In genomic region chr12:98481460-98481859, GRCm38 (mm10) we compare ENCODE assay signal across 14 mouse cellular contexts.
DNase-seq lines count a peak whose midpoint lies in the region; ATAC-seq lines count a peak whose summit lies in the region.
"Had no signal": no experiment of that assay in that cellular context is flagged by ENCODE, and none has a peak within 500 bp of the region (broad histone marks: within the 10 kb centered on the region; RNA-seq: fewer than 3 reads in every experiment).

No protein-coding gene starts in this region.

- H3K9ac ChIP-seq in neural tube, embryonic 13.5 days = no peak overlapping the region
- no peak overlapping the region for H3K9ac ChIP-seq in forebrain, embryonic 15.5 days (replicated peaks)
- H3K9ac ChIP-seq in midbrain, embryonic 13.5 days (replicated peaks) = no peak overlapping the region
- H3K9ac ChIP-seq in kidney, embryonic 14.5 days (ENCODE audit: low read depth, low read length) = no peak overlapping the region
- H3K9ac ChIP-seq: embryonic facial prominence, embryonic 15.5 days; heart, embryonic 12.5 days; liver, embryonic 14.5 days; stomach, embryonic 15.5 days had no signal

- no peak for DNase-seq in neural tube, embryonic 10.5 days (ENCODE audit: extremely low spot score, low spot score)
- DNase-seq in cerebellum, adult 18-20 months = peak; percentile 62 to 76
- no peak for DNase-seq in heart, postnatal 10 days
- no peak for DNase-seq in heart, adult 9 months (ENCODE audit: low spot score in 2 of 2)
- DNase-seq: lung, postnatal 4 days; thymus, postnatal 4 days had no signal

- ATAC-seq in neural tube, embryonic 13.5 days (ENCODE audit: low read depth) = 0 out of 2 replicates have a peak, but pooled peaks have one; percentile 27
- ATAC-seq in forebrain, embryonic 15.5 days (replicated peaks) = peak; percentile 48; the same call in 1 of the 2 replicates
- peak; percentile 63 for ATAC-seq in midbrain, embryonic 13.5 days
- ATAC-seq in kidney, embryonic 14.5 days (ENCODE audit: low FRiP score, low TSS enrichment) = no peak

- 57% methylated on average over 2 of the region's 2 CpGs for WGBS in neural tube, embryonic 13.5 days
- 30% methylated on average over 2 of the region's 2 CpGs for WGBS in forebrain, embryonic 15.5 days
- 46% methylated on average over 2 of the region's 2 CpGs for WGBS in midbrain, embryonic 13.5 days
- 60% methylated on average over 2 of the region's 2 CpGs for WGBS in kidney, embryonic 14.5 days

- no peak overlapping the region for H3K4me2 ChIP-seq in neural tube, embryonic 13.5 days
- no peak overlapping the region for H3K4me2 ChIP-seq in forebrain, embryonic 15.5 days (replicated peaks)
- H3K4me2 ChIP-seq in midbrain, embryonic 13.5 days (replicated peaks) = no peak overlapping the region
- H3K4me2 ChIP-seq in kidney, embryonic 14.5 days (replicated peaks; ENCODE audit: low read depth, low read length) = no peak overlapping the region
- H3K4me2 ChIP-seq: embryonic facial prominence, embryonic 15.5 days; heart, embryonic 12.5 days; stomach, embryonic 15.5 days had no signal

- H3K4me3 ChIP-seq in neural tube, embryonic 13.5 days = no peak overlapping the region
- no peak overlapping the region for H3K4me3 ChIP-seq in forebrain, embryonic 15.5 days
- no peak overlapping the region for H3K4me3 ChIP-seq in midbrain, embryonic 13.5 days (replicated peaks)
- H3K4me3 ChIP-seq in kidney, embryonic 14.5 days (ENCODE audit: low read length) = no peak overlapping the region
- H3K4me3 ChIP-seq: embryonic facial prominence, embryonic 15.5 days; heart, embryonic 12.5 days; stomach, embryonic 15.5 days had no signal

- no peaks in the 10 kb centered on the region for H3K36me3 ChIP-seq in neural tube, embryonic 13.5 days
- no peaks in the 10 kb centered on the region; the same call in 1 of the 2 replicates for H3K36me3 ChIP-seq in forebrain, embryonic 15.5 days
- 0 out of 2 replicates have a peak, but pooled peaks cover 2% of the 10 kb centered on the region for H3K36me3 ChIP-seq in midbrain, embryonic 13.5 days
- no peaks in the 10 kb centered on the region for H3K36me3 ChIP-seq in kidney, embryonic 14.5 days (ENCODE audit: control insufficient read depth, insufficient read depth, low read length)
- H3K36me3 ChIP-seq: embryonic facial prominence, embryonic 15.5 days; heart, embryonic 12.5 days; stomach, embryonic 15.5 days had no signal

- H3K4me1 ChIP-seq in neural tube, embryonic 13.5 days (replicated peaks) = peaks cover 36% of the 10 kb centered on the region
- H3K4me1 ChIP-seq in forebrain, embryonic 15.5 days = peaks cover 30% of the 10 kb centered on the region
- H3K4me1 ChIP-seq in midbrain, embryonic 13.5 days (replicated peaks) = peaks cover 55% of the 10 kb centered on the region
- H3K4me1 ChIP-seq in kidney, embryonic 14.5 days (ENCODE audit: control insufficient read depth, insufficient read depth, low read length) = no peaks in the 10 kb centered on the region
- H3K4me1 ChIP-seq: embryonic facial prominence, embryonic 15.5 days; heart, embryonic 12.5 days; stomach, embryonic 15.5 days had no signal

- no peaks in the 10 kb centered on the region for H3K27me3 ChIP-seq in neural tube, embryonic 13.5 days
- no peaks in the 10 kb centered on the region for H3K27me3 ChIP-seq in forebrain, embryonic 15.5 days
- no peaks in the 10 kb centered on the region for H3K27me3 ChIP-seq in midbrain, embryonic 13.5 days
- H3K27me3 ChIP-seq in kidney, embryonic 14.5 days (ENCODE audit: control insufficient read depth, insufficient read depth, low read length) = no peaks in the 10 kb centered on the region
- H3K27me3 ChIP-seq: embryonic facial prominence, embryonic 15.5 days; heart, embryonic 12.5 days; stomach, embryonic 15.5 days had no signal

- no peaks in the 10 kb centered on the region for H3K9me3 ChIP-seq in neural tube, embryonic 13.5 days
- H3K9me3 ChIP-seq in forebrain, embryonic 15.5 days = no peaks in the 10 kb centered on the region
- no peaks in the 10 kb centered on the region for H3K9me3 ChIP-seq in midbrain, embryonic 13.5 days
- H3K9me3 ChIP-seq in kidney, embryonic 14.5 days (ENCODE audit: control insufficient read depth, low read length) = no peaks in the 10 kb centered on the region
- H3K9me3 ChIP-seq: embryonic facial prominence, embryonic 15.5 days; heart, embryonic 12.5 days; stomach, embryonic 15.5 days had no signal

- intact Hi-C loops in heart, postnatal 10 days (cut with DNase I) = no loop called here

- H3K27ac ChIP-seq in neural tube, embryonic 13.5 days (replicated peaks) = 0 out of 2 replicates have a peak overlapping the region, but pooled peaks have one; percentile 0
- H3K27ac ChIP-seq in forebrain, embryonic 15.5 days (replicated peaks) = peak overlapping the region; percentile 58
- peak overlapping the region; percentile 71 for H3K27ac ChIP-seq in midbrain, embryonic 13.5 days
- no peak overlapping the region for H3K27ac ChIP-seq in kidney, embryonic 14.5 days (ENCODE audit: low read depth, low read length)
- H3K27ac ChIP-seq: embryonic facial prominence, embryonic 15.5 days; liver, embryonic 14.5 days; stomach, embryonic 15.5 days had no signal

Comparison
In these comparisons a context has a peak if more than half of its experiments do, and no peak if none do; other contexts are left out.
1. DNase-seq: peak in cerebellum, adult 18-20 months (2 of 2); none in neural tube, embryonic 10.5 days (single experiment), heart, postnatal 10 days (0 of 2) and heart, adult 9 months (0 of 2).